Mouse (Mus musculus): ENCODE results near the gene Samsn1. TPM values are rescaled to one million over a fixed set of nuclear protein-coding genes. Genes with fewer than 3 reads are reported as not detected.
A peak's percentile ranks its signal among the peaks of the same experiment; 100 is the strongest.
"Not testable (repeated sequence)": the region's sequence is repeated elsewhere in the genome, so short reads cannot be mapped to it uniquely, and the experiment has no call there.

Gene Samsn1
- total RNA-seq, 2 experiments from 2014 or later, result 0.53 to 0.99 TPM

- peak; percentile 10 to 40 for DNase-seq
Observed at GRCm38 (mm10) chr16:75875896-75876295, 146.2 kb downstream of the Samsn1 start.

GRCm38 (mm10) chr16:75874508-75874907 is 147.6 kb downstream of the Samsn1 start:
- no peak for DNase-seq

GRCm38 (mm10) chr16:75872241-75872640 is 149.8 kb downstream of the Samsn1 start:
- DNase-seq, result no peak

GRCm38 (mm10) chr16:75867400-75867799 is 154.7 kb downstream of the Samsn1 start:
- no peak for DNase-seq

- DNase-seq, result no peak
Observed at GRCm38 (mm10) chr16:75865505-75865904, 156.6 kb downstream of the Samsn1 start.

- no peak for DNase-seq
Observed at GRCm38 (mm10) chr16:75864673-75865072, 157.4 kb downstream of the Samsn1 start.

- no peak for DNase-seq
Observed at GRCm38 (mm10) chr16:75856343-75856742, 165.7 kb downstream of the Samsn1 start.

- DNase-seq, result no peak
Observed at GRCm38 (mm10) chr16:75855402-75855801, 166.7 kb downstream of the Samsn1 start.

- no peak for DNase-seq
Observed at GRCm38 (mm10) chr16:75853556-75854271, 168.4 kb downstream of the Samsn1 start.

- no peak for DNase-seq
Observed at GRCm38 (mm10) chr16:75852485-75852884, 169.6 kb downstream of the Samsn1 start.

- DNase-seq, result no peak
Observed at GRCm38 (mm10) chr16:75849039-75849438, 173.0 kb downstream of the Samsn1 start.

- no peak for DNase-seq
Observed at GRCm38 (mm10) chr16:75843653-75844062, 178.4 kb downstream of the Samsn1 start.

GRCm38 (mm10) chr16:75843031-75843430 is 179.1 kb downstream of the Samsn1 start:
- no peak for DNase-seq

- DNase-seq, result no peak
Observed at GRCm38 (mm10) chr16:75842569-75842968, 179.5 kb downstream of the Samsn1 start.

GRCm38 (mm10) chr16:75837728-75838451 is 184.2 kb downstream of the Samsn1 start:
- no peak for DNase-seq

GRCm38 (mm10) chr16:75831390-75831789 is 190.7 kb downstream of the Samsn1 start:
- DNase-seq, result no peak

- DNase-seq, result not testable (repeated sequence)
Observed at GRCm38 (mm10) chr16:75826949-75827348, 195.1 kb downstream of the Samsn1 start.

GRCm38 (mm10) chr16:75826498-75826897 is 195.6 kb downstream of the Samsn1 start:
- no peak for DNase-seq

GRCm38 (mm10) chr16:75823226-75823625 is 198.9 kb downstream of the Samsn1 start:
- no peak for DNase-seq

GRCm38 (mm10) chr16:75820963-75821362 is 201.1 kb downstream of the Samsn1 start:
- no peak for DNase-seq

All from adrenal gland, postnatal 36 days (tissue).